Mouse (Mus musculus) adrenal gland, adult 8-10 months (tissue): ENCODE measurements around the gene Fbxo3. TPM values are rescaled to one million over a fixed set of nuclear protein-coding genes. Genes with fewer than 3 reads are reported as not detected.
"Not testable (repeated sequence)": the region's sequence is repeated elsewhere in the genome, so short reads cannot be mapped to it uniquely, and the experiment has no call there.

ENCODE experiments used
- DNase-seq: peaks from one replicate; pipeline ENCODE4 v3.0.0; 2022
- total RNA-seq, 4 experiments: library from RNA; stranded (reverse); gene quantifications; 2 replicates each; pipeline ENCODE4 v1.2.4; 2022

Gene Fbxo3
- 10 to 100 TPM; 88.1 to 93.9 (median 93.1) TPM for total RNA-seq

- peak; percentile 87 for DNase-seq
Observed at GRCm38 (mm10) chr2:104027458-104028138, at the start of gene Fbxo3. TSS of gene Fbxo3 (plus strand) at chr2:104027721.

- peak; percentile 43 for DNase-seq
Observed at GRCm38 (mm10) chr2:103982250-103982649, 45.3 kb upstream of the Fbxo3 start.

- no peak for DNase-seq
Observed at GRCm38 (mm10) chr2:103983146-103983545, 44.4 kb upstream of the Fbxo3 start.

- not testable (repeated sequence) for DNase-seq
Observed at GRCm38 (mm10) chr2:103987595-103987994, 39.9 kb upstream of the Fbxo3 start.

GRCm38 (mm10) chr2:103989724-103990123, 37.8 kb upstream of the Fbxo3 start:
- no peak for DNase-seq

- no peak for DNase-seq
Observed at GRCm38 (mm10) chr2:103991303-103991702, 36.2 kb upstream of the Fbxo3 start.

GRCm38 (mm10) chr2:103992162-103992561, 35.4 kb upstream of the Fbxo3 start:
- DNase-seq = no peak

GRCm38 (mm10) chr2:103992618-103993332, 34.7 kb upstream of the Fbxo3 start:
- no peak for DNase-seq

GRCm38 (mm10) chr2:104001076-104001475, 26.4 kb upstream of the Fbxo3 start:
- no peak for DNase-seq

- no peak for DNase-seq
Observed at GRCm38 (mm10) chr2:104001861-104002260, 25.7 kb upstream of the Fbxo3 start.

- no peak for DNase-seq
Observed at GRCm38 (mm10) chr2:104002711-104003413, 24.7 kb upstream of the Fbxo3 start.

GRCm38 (mm10) chr2:104007793-104008519, 19.6 kb upstream of the Fbxo3 start:
- DNase-seq = no peak

GRCm38 (mm10) chr2:104008853-104009252, 18.7 kb upstream of the Fbxo3 start:
- not testable (repeated sequence) for DNase-seq

- no peak for DNase-seq
Observed at GRCm38 (mm10) chr2:104023096-104023495, 4.4 kb upstream of the Fbxo3 start.

- DNase-seq = no peak
Observed at GRCm38 (mm10) chr2:104024656-104025055, 2.9 kb upstream of the Fbxo3 start.

GRCm38 (mm10) chr2:104028139-104028723, 710 bp downstream of the Fbxo3 start, which contains the start of gene 4931422A03Rik:
TSS of gene 4931422A03Rik (minus strand) at chr2:104028361.
- no peak for DNase-seq

GRCm38 (mm10) chr2:104029074-104029473, 1.6 kb downstream of the Fbxo3 start:
- no peak for DNase-seq

- DNase-seq = no peak
Observed at GRCm38 (mm10) chr2:104030381-104030780, 2.9 kb downstream of the Fbxo3 start.

GRCm38 (mm10) chr2:104032056-104032455, 4.5 kb downstream of the Fbxo3 start:
- DNase-seq = no peak

GRCm38 (mm10) chr2:104034832-104035472, 7.4 kb downstream of the Fbxo3 start:
- peak; percentile 53 for DNase-seq

GRCm38 (mm10) chr2:104035595-104035994, 8.1 kb downstream of the Fbxo3 start:
- DNase-seq = no peak

GRCm38 (mm10) chr2:104036316-104036715, 8.8 kb downstream of the Fbxo3 start:
- DNase-seq = no peak
